Mouse (Mus musculus): ENCODE measurements around the gene Tomt.
"Not testable (repeated sequence)": the region's sequence is repeated elsewhere in the genome, so short reads cannot be mapped to it uniquely, and the experiment has no call there.

Tomt gene

GRCm38 (mm10) chr7:101906287-101906681, at the start of gene Tomt:
Gene Tomt, minus strand, starts transcription at chr7:101906359.
- no peak for DNase-seq (ENCODE audit: low spot score)

- no peak for DNase-seq (ENCODE audit: low spot score)
Observed at GRCm38 (mm10) chr7:101955862-101956261, 49.7 kb upstream of the Tomt start.

GRCm38 (mm10) chr7:101955276-101955675, 49.1 kb upstream of the Tomt start:
- no peak for DNase-seq (ENCODE audit: low spot score)

GRCm38 (mm10) chr7:101954163-101954562, 48.0 kb upstream of the Tomt start:
- DNase-seq (ENCODE audit: low spot score), result no peak

- DNase-seq (ENCODE audit: low spot score), result no peak
Observed at GRCm38 (mm10) chr7:101952098-101952497, 45.9 kb upstream of the Tomt start.

GRCm38 (mm10) chr7:101951648-101952047, 45.5 kb upstream of the Tomt start:
- DNase-seq (ENCODE audit: low spot score), result no peak

- not testable (repeated sequence) for DNase-seq (ENCODE audit: low spot score)
Observed at GRCm38 (mm10) chr7:101949008-101949407, 42.8 kb upstream of the Tomt start.

- no peak for DNase-seq (ENCODE audit: low spot score)
Observed at GRCm38 (mm10) chr7:101939758-101940157, 33.6 kb upstream of the Tomt start.

- no peak for DNase-seq (ENCODE audit: low spot score)
Observed at GRCm38 (mm10) chr7:101938348-101938747, 32.2 kb upstream of the Tomt start.

- no peak for DNase-seq (ENCODE audit: low spot score)
Observed at GRCm38 (mm10) chr7:101937569-101937968, 31.4 kb upstream of the Tomt start.

GRCm38 (mm10) chr7:101936996-101937395, 30.8 kb upstream of the Tomt start:
- no peak for DNase-seq (ENCODE audit: low spot score)

- DNase-seq (ENCODE audit: low spot score), result no peak
Observed at GRCm38 (mm10) chr7:101935957-101936356, 29.8 kb upstream of the Tomt start.

- peak; percentile 99 for DNase-seq (ENCODE audit: low spot score)
Observed at GRCm38 (mm10) chr7:101933751-101934240, 27.6 kb upstream of the Tomt start, which contains the start of the genes Lrrc51 and Numa1. Gene Lrrc51, minus strand, starts transcription at chr7:101933895. Gene Numa1, plus strand, starts transcription at chr7:101934111.

- peak; percentile 14 for DNase-seq (ENCODE audit: low spot score)
Observed at GRCm38 (mm10) chr7:101933300-101933699, 27.1 kb upstream of the Tomt start.

- no peak for DNase-seq (ENCODE audit: low spot score)
Observed at GRCm38 (mm10) chr7:101932551-101932950, 26.4 kb upstream of the Tomt start.

- DNase-seq (ENCODE audit: low spot score), result no peak
Observed at GRCm38 (mm10) chr7:101928093-101928492, 21.9 kb upstream of the Tomt start.

- not testable (repeated sequence) for DNase-seq (ENCODE audit: low spot score)
Observed at GRCm38 (mm10) chr7:101925892-101926291, 19.7 kb upstream of the Tomt start.

- DNase-seq (ENCODE audit: low spot score), result peak; percentile 63
Observed at GRCm38 (mm10) chr7:101918071-101918470, 11.9 kb upstream of the Tomt start.

GRCm38 (mm10) chr7:101911982-101912381, 5.8 kb upstream of the Tomt start:
- no peak for DNase-seq (ENCODE audit: low spot score)

GRCm38 (mm10) chr7:101910138-101910537, 4.0 kb upstream of the Tomt start:
- DNase-seq (ENCODE audit: low spot score), result no peak

GRCm38 (mm10) chr7:101908367-101908766, 2.2 kb upstream of the Tomt start:
- DNase-seq (ENCODE audit: low spot score), result peak; percentile 34

- DNase-seq (ENCODE audit: low spot score), result no peak
Observed at GRCm38 (mm10) chr7:101906696-101907095, 537 bp upstream of the Tomt start.

GRCm38 (mm10) chr7:101905561-101906286, 435 bp downstream of the Tomt start, which contains the start of gene Lamtor1:
Gene Lamtor1, plus strand, starts transcription at chr7:101905904.
- peak; percentile 100 for DNase-seq (ENCODE audit: low spot score)

GRCm38 (mm10) chr7:101902846-101903245, 3.3 kb downstream of the Tomt start:
- no peak for DNase-seq (ENCODE audit: low spot score)
